Mouse (Mus musculus): ENCODE measurements around the gene Reps2. TPM values are rescaled to one million over a fixed set of nuclear protein-coding genes. Genes with fewer than 3 reads are reported as not detected.

The Reps2 gene
- polyA plus RNA-seq, 1 experiment from 2014 or later, result 0.60 TPM

DNA sequence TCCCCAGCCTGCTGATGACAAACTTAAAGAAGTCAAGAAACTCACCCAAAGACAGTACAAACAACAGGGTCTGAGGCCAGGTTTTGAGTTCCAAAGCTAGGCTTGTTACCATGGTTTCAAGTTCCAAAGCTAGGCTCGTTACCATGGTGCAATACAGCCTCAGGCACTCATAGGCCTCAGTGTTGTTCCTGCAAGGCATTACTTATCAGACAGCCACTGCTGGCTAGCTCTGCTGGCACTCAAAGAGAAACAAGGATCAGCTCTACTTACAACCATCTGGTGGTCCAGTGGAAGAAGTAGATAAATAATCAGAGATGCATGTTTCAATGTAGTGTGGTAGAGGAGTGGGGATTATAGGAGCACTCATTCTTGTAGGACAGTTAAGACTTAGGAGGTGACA, 200.5 kb downstream of the Reps2 start:
- Histone ChIP-seq H3K27ac (ENCODE audit: low read depth, low read length) (no peak overlapping the region), H3K9ac (ENCODE audit: low read depth, low read length) (no peak overlapping the region), H3K27me3 (replicated peaks; ENCODE audit: control insufficient read depth, insufficient read depth, low read length) (no peaks in the 10 kb centered on the region), H3K4me3 (ENCODE audit: low read depth, low read length) (no peak overlapping the region), H3K36me3 (ENCODE audit: control insufficient read depth, insufficient read depth) (no peaks in the 10 kb centered on the region), H3K9me3 (ENCODE audit: control insufficient read depth) (no peaks in the 10 kb centered on the region), H3K4me1 (replicated peaks; ENCODE audit: control insufficient read depth, insufficient read depth, low read length) (no peaks in the 10 kb centered on the region), H3K4me2 (replicated peaks; ENCODE audit: low read depth) (no peak overlapping the region)
- ATAC-seq, result no peak
- WGBS, result 74% methylated on average over 1 of the region's 1 CpGs
- no peak for TF ChIP-seq CTCF (IDR thresholded peaks at IDR 0.05; ENCODE audit: low read depth)

- no peaks in the 10 kb centered on the region for H3K4me1 ChIP-seq (replicated peaks; ENCODE audit: control insufficient read depth, insufficient read depth, low read length)
- H3K4me3 ChIP-seq (ENCODE audit: low read depth, low read length), result no peak overlapping the region
- no peaks in the 10 kb centered on the region for H3K9me3 ChIP-seq (ENCODE audit: control insufficient read depth)
- no peak overlapping the region for H3K9ac ChIP-seq (ENCODE audit: low read depth, low read length)
- no peak for TF ChIP-seq CTCF (IDR thresholded peaks at IDR 0.05; ENCODE audit: low read depth)
- H3K36me3 ChIP-seq (ENCODE audit: control insufficient read depth, insufficient read depth), result no peaks in the 10 kb centered on the region
- H3K27me3 ChIP-seq (replicated peaks; ENCODE audit: control insufficient read depth, insufficient read depth, low read length), result no peaks in the 10 kb centered on the region
- ATAC-seq, result peak; percentile 87
- no peak overlapping the region for H3K27ac ChIP-seq (ENCODE audit: low read depth, low read length)
- WGBS, result 59% methylated on average over 5 of the region's 5 CpGs
- no peak overlapping the region for H3K4me2 ChIP-seq (replicated peaks; ENCODE audit: low read depth)
Observed at GRCm38 (mm10) chrX:162432776-162433543, 210.5 kb downstream of the Reps2 start.

DNA sequence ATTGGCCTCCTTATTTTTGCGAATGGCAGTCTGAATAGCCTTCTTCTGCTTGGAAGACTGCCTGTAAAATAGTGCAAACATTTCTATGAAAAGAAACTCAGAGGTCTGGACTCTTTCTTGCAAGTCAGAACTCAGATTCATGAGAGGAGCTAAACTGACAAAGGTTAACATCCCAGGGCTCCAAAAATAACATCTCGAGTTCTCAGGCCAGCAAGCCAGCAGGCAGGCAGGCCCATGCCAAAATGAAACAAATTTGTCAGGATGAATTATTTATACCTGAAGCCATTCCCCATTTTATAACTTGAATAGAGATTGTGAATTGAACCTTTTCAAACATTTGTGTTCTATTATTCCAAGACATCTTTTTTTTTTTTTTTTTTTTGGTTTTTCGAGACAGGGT, 215.8 kb downstream of the Reps2 start:
- no peak for TF ChIP-seq CTCF (IDR thresholded peaks at IDR 0.05; ENCODE audit: low read depth)
- no peak for ATAC-seq
- no peak overlapping the region for H3K9ac ChIP-seq (ENCODE audit: low read depth, low read length)
- no peak overlapping the region for H3K4me2 ChIP-seq (replicated peaks; ENCODE audit: low read depth)
- no peak overlapping the region for H3K4me3 ChIP-seq (ENCODE audit: low read depth, low read length)
- H3K36me3 ChIP-seq (ENCODE audit: control insufficient read depth, insufficient read depth), result no peaks in the 10 kb centered on the region
- no peak overlapping the region for H3K27ac ChIP-seq (ENCODE audit: low read depth, low read length)
- no peaks in the 10 kb centered on the region for H3K4me1 ChIP-seq (replicated peaks; ENCODE audit: control insufficient read depth, insufficient read depth, low read length)
- no peaks in the 10 kb centered on the region for H3K27me3 ChIP-seq (replicated peaks; ENCODE audit: control insufficient read depth, insufficient read depth, low read length)
- 84% methylated on average over 2 of the region's 3 CpGs for WGBS
- no peaks in the 10 kb centered on the region for H3K9me3 ChIP-seq (ENCODE audit: control insufficient read depth)

GRCm38 (mm10) chrX:162419431-162419830, 224.0 kb downstream of the Reps2 start:
- no peaks in the 10 kb centered on the region for H3K36me3 ChIP-seq (ENCODE audit: control insufficient read depth, insufficient read depth)
- WGBS, result 63% methylated on average over 3 of the region's 3 CpGs
- H3K9ac ChIP-seq (ENCODE audit: low read depth, low read length), result no peak overlapping the region
- H3K4me3 ChIP-seq (ENCODE audit: low read depth, low read length), result no peak overlapping the region
- H3K27ac ChIP-seq (ENCODE audit: low read depth, low read length), result no peak overlapping the region
- no peaks in the 10 kb centered on the region for H3K9me3 ChIP-seq (ENCODE audit: control insufficient read depth)
- no peak overlapping the region for H3K4me2 ChIP-seq (replicated peaks; ENCODE audit: low read depth)
- no peak for ATAC-seq
- H3K27me3 ChIP-seq (replicated peaks; ENCODE audit: control insufficient read depth, insufficient read depth, low read length), result no peaks in the 10 kb centered on the region
- no peaks in the 10 kb centered on the region for H3K4me1 ChIP-seq (replicated peaks; ENCODE audit: control insufficient read depth, insufficient read depth, low read length)
- TF ChIP-seq CTCF (IDR thresholded peaks at IDR 0.05; ENCODE audit: low read depth), result no peak

DNA sequence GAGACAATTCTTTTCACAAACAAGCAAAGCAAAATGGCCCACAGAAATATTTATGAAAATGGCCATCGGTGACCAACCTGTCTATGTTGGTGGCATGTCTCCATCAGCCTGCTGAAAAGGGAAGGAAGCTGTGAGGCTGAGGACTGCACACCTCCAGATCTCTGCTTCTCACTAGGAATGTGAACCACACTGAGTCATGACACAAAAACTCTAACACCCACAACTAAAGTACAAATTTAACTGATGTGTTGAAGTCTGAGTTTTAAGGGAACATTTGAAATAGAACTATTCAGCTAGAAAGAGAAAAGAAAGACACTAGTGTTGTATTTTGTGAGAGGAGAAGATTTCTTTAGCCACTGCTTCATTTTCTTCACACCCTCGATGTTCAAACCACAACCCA, 230.3 kb downstream of the Reps2 start:
- H3K27me3 ChIP-seq (replicated peaks; ENCODE audit: control insufficient read depth, insufficient read depth, low read length), result no peaks in the 10 kb centered on the region
- no peaks in the 10 kb centered on the region for H3K4me1 ChIP-seq (replicated peaks; ENCODE audit: control insufficient read depth, insufficient read depth, low read length)
- WGBS, result 84% methylated on average over 2 of the region's 2 CpGs
- H3K4me2 ChIP-seq (replicated peaks; ENCODE audit: low read depth), result no peak overlapping the region
- no peak overlapping the region for H3K9ac ChIP-seq (ENCODE audit: low read depth, low read length)
- TF ChIP-seq CTCF (IDR thresholded peaks at IDR 0.05; ENCODE audit: low read depth), result no peak
- no peaks in the 10 kb centered on the region for H3K36me3 ChIP-seq (ENCODE audit: control insufficient read depth, insufficient read depth)
- no peak for ATAC-seq
- no peak overlapping the region for H3K4me3 ChIP-seq (ENCODE audit: low read depth, low read length)
- H3K9me3 ChIP-seq (ENCODE audit: control insufficient read depth), result no peaks in the 10 kb centered on the region
- H3K27ac ChIP-seq (ENCODE audit: low read depth, low read length), result no peak overlapping the region

DNA sequence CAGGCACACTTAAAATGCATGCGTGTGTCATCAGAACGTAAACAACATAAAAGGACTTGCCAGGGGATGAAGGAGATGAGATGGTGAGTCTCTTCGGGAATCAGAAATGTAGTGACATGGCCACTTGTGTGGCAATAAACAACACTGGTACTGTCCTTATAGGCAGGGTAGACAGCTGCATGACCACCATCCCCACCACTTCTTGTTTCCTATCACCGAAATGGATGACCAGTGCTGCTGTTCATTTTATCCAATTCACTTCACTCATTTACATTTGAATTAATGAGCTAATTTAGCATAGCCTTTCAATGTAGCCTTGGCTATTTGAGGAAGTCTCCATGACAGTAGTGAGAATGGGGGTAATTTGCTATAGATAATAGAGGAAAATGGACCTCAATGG, 236.2 kb downstream of the Reps2 start:
- TF ChIP-seq CTCF (IDR thresholded peaks at IDR 0.05; ENCODE audit: low read depth), result no peak
- H3K9ac ChIP-seq (ENCODE audit: low read depth, low read length), result no peak overlapping the region
- WGBS, result 86% methylated on average over 4 of the region's 4 CpGs
- no peak overlapping the region for H3K4me2 ChIP-seq (replicated peaks; ENCODE audit: low read depth)
- no peak for ATAC-seq
- no peak overlapping the region for H3K4me3 ChIP-seq (ENCODE audit: low read depth, low read length)
- H3K27me3 ChIP-seq (replicated peaks; ENCODE audit: control insufficient read depth, insufficient read depth, low read length), result no peaks in the 10 kb centered on the region
- no peaks in the 10 kb centered on the region for H3K4me1 ChIP-seq (replicated peaks; ENCODE audit: control insufficient read depth, insufficient read depth, low read length)
- H3K36me3 ChIP-seq (ENCODE audit: control insufficient read depth, insufficient read depth), result no peaks in the 10 kb centered on the region
- no peak overlapping the region for H3K27ac ChIP-seq (ENCODE audit: low read depth, low read length)
- H3K9me3 ChIP-seq (ENCODE audit: control insufficient read depth), result no peaks in the 10 kb centered on the region

Data from intestine, postnatal 0 days (tissue).